21 mouse cellular contexts compared by ENCODE assay signal in the genomic region with DNA sequence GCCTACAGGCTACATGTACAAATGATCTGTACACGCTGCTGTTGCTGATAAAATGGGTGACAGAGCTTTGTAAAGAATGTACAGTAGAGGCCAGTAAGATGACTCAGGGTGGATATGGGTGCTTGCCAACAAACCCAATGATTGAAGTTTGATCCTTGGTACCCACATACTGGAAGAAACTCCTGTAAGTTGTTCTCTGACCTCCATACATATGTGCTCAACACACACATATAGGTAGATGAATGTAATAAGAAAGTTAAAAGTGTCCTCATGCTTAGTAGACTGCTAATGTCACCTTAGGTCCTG.
"Had no signal": no experiment of that assay in that cellular context is flagged by ENCODE, and none has a peak within 500 bp of the region (broad histone marks: within the 10 kb centered on the region; RNA-seq: fewer than 3 reads in every experiment).

No protein-coding gene starts in this region.

- H3K27ac ChIP-seq: limb, embryonic 12.5 days; limb, embryonic 15.5 days; liver, embryonic 14.5 days; macrophage; neural tube, embryonic 15.5 days; stomach, postnatal 0 days had no signal

- H3K9ac ChIP-seq: limb, embryonic 12.5 days; limb, embryonic 15.5 days; liver, embryonic 14.5 days; liver, postnatal 0 days; lung, embryonic 14.5 days; neural tube, embryonic 15.5 days had no signal

- H3K4me3 ChIP-seq: limb, embryonic 12.5 days; limb, embryonic 15.5 days; myocyte; neural tube, embryonic 15.5 days had no signal

- H3K4me1 ChIP-seq: limb, embryonic 12.5 days; limb, embryonic 15.5 days had no signal

- DNase-seq: kidney, adult 9 months; kidney, postnatal 14 days; kidney, postnatal 4 days; left cerebral cortex, postnatal 4 days; liver, postnatal 0 days; lung, embryonic 14.5 days; right cerebral cortex, adult 18-20 months; right cerebral cortex, postnatal 14 days; right cerebral cortex, postnatal 4 days; thymus, adult 2 months; thymus, postnatal 14 days; thymus, postnatal 4 days had no signal

- ATAC-seq: liver, postnatal 0 days; lung, postnatal 0 days had no signal

- H3K4me2 ChIP-seq: limb, embryonic 12.5 days; limb, embryonic 15.5 days; liver, embryonic 11.5 days; lung, embryonic 14.5 days; neural tube, embryonic 15.5 days had no signal

- H3K9me3 ChIP-seq: limb, embryonic 12.5 days; limb, embryonic 15.5 days; neural tube, embryonic 15.5 days had no signal

- H3K36me3 ChIP-seq: limb, embryonic 12.5 days; limb, embryonic 15.5 days; neural tube, embryonic 15.5 days had no signal

- H3K27me3 ChIP-seq: limb, embryonic 12.5 days; limb, embryonic 15.5 days; neural tube, embryonic 15.5 days had no signal
